Mouse (Mus musculus) olfactory bulb, adult 2 months (tissue): ENCODE results near the gene Bag6.

Experiments used
- CTCF ChIP-seq: fragments of 200-500 bp; IDR thresholded peaks from 2 replicates; pipeline ENCODE4 v1.5.1; 2012; ENCODE audit warnings: low read depth, mild to moderate bottlenecking, low read length, moderate library complexity; ENCODE audit not compliant: insufficient read depth
- POLR2A ChIP-seq: fragments of 200-500 bp; IDR thresholded peaks from 2 replicates; pipeline ENCODE4 v1.6.1; 2012; ENCODE audit warnings: mild to moderate bottlenecking, low read depth, low read length, moderate library complexity; ENCODE audit not compliant: insufficient read depth

DNA sequence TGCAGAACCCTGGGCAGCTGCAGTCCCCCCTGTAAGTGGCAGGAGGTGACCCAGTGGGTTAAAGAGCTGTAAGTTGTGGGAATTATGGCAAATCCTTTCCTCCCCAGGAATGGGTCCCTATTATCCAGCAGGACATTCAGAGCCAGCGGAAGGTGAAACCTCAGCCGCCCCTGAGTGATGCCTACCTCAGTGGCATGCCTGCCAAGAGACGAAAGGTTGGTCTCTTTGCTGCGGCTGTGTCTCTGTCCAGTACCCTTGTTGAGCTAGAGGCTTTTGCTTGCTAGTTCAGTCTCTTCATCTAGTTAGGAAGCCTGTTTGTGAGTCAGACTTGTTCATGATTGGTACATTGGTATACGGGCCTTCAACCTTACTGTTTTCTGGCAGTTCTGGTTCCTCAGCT is 11.2 kb downstream of the Bag6 start:
- no peak for TF ChIP-seq POLR2A
- TF ChIP-seq CTCF, result no peak
